Mouse (Mus musculus) hindbrain, embryonic 12.5 days (tissue): ENCODE data around the gene Tardbp. TPM values are rescaled to one million over a fixed set of nuclear protein-coding genes. Genes with fewer than 3 reads are reported as not detected.

ENCODE experiments used
- ATAC-seq: fragments of 200-750 bp; cut with Nextera tagmentation; 2 replicates; pipeline ENCODE4 v1.8.0; 2017; ENCODE audit warnings: moderate TSS enrichment; ENCODE audit not compliant: low FRiP score
- H3K27ac ChIP-seq: fragments of 300-500 bp; sonication (generic); 2 replicates; pipeline ENCODE4 v1.5.1; 2016; ENCODE audit warnings: mild to moderate bottlenecking
- H3K27me3 ChIP-seq: fragments of 300-500 bp; sonication (generic); 2 replicates; pipeline ENCODE4 v1.6.1; 2016; ENCODE audit warnings: mild to moderate bottlenecking
- H3K36me3 ChIP-seq: fragments of 300-500 bp; sonication (generic); 2 replicates; pipeline ENCODE4 v1.6.1; 2016; ENCODE audit warnings: mild to moderate bottlenecking
- H3K4me1 ChIP-seq: fragments of 300-500 bp; sonication (generic); 2 replicates; pipeline ENCODE4 v1.6.1; 2016
- H3K4me2 ChIP-seq: fragments of 300-500 bp; sonication (generic); replicated peaks from 2 replicates; pipeline ENCODE4 v1.6.1; 2016; ENCODE audit warnings: mild to moderate bottlenecking
- H3K4me3 ChIP-seq: fragments of 300-500 bp; sonication (generic); 2 replicates; pipeline ENCODE4 v1.5.1; 2016; ENCODE audit warnings: mild to moderate bottlenecking
- H3K9ac ChIP-seq: fragments of 300-500 bp; sonication (generic); 2 replicates; pipeline ENCODE4 v1.6.1; 2016; ENCODE audit warnings: mild to moderate bottlenecking, moderate library complexity
- H3K9me3 ChIP-seq: fragments of 300-500 bp; sonication (generic); replicated peaks from 2 replicates; pipeline ENCODE4 v1.6.1; 2016; ENCODE audit warnings: mild to moderate bottlenecking
- WGBS: fragments of 180-500 bp; shearing (Covaris S2); methylation state at CpG from one replicate; pipeline ENCODE4 v1.1.7; 2016; 5-methylcytosine and 5-hydroxymethylcytosine counted together
- polyA plus RNA-seq: library from polyadenylated mRNA; unstranded; fragments of >200 nt; fragmentation: Nextera tagmentation; extraction: Ambion mirVana; gene quantifications from 2 replicates; pipeline ENCODE4 v1.2.1, GENCODE M21; 2016

Tardbp gene
- polyA plus RNA-seq, 1 experiment from 2014 or later = 333 TPM

GRCm38 (mm10) chr4:148570138-148570537, 56.7 kb downstream of the Tardbp start:
- H3K27ac ChIP-seq = no peak overlapping the region
- ATAC-seq = no peak
- H3K4me2 ChIP-seq = no peak overlapping the region
- H3K36me3 ChIP-seq = peaks cover 95% of the 10 kb centered on the region
- no peaks in the 10 kb centered on the region for H3K9me3 ChIP-seq
- no peak overlapping the region for H3K9ac ChIP-seq
- H3K4me3 ChIP-seq = no peak overlapping the region
- no peaks in the 10 kb centered on the region for H3K4me1 ChIP-seq
- H3K27me3 ChIP-seq = no peaks in the 10 kb centered on the region
- 93% methylated on average over 10 of the region's 10 CpGs for WGBS

GRCm38 (mm10) chr4:148563595-148563994, 63.2 kb downstream of the Tardbp start:
- Histone ChIP-seq H3K36me3 (peaks cover 87% of the 10 kb centered on the region), H3K9ac (no peak overlapping the region), H3K27ac (no peak overlapping the region), H3K4me3 (no peak overlapping the region), H3K27me3 (no peaks in the 10 kb centered on the region), H3K4me2 (no peak overlapping the region), H3K4me1 (peaks cover 6% of the 10 kb centered on the region), H3K9me3 (no peaks in the 10 kb centered on the region)
- WGBS = 96% methylated on average over 12 of the region's 12 CpGs
- ATAC-seq = no peak

DNA sequence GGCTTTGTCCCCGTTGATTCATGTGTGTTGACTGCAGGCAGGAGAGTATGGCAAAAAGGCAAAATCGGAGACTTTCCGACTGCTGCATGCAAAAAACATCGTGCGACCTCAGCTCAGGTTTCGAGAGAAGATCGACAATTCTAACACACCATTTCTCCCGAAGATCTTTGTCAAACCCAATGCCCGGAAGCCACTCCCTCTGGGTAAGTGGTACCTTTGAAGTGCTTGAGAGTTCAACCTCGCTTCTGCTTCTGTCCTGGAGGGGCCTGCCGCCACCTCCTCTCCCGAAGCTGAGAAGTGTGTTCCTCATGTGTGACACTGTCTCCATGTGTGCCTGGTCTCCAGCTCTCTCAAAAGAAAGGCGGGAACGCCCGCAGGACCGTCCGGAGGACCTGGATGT, 64.1 kb downstream of the Tardbp start:
- no peak overlapping the region for H3K4me2 ChIP-seq
- H3K9ac ChIP-seq = no peak overlapping the region
- no peak overlapping the region for H3K27ac ChIP-seq
- no peak for ATAC-seq
- no peaks in the 10 kb centered on the region for H3K27me3 ChIP-seq
- H3K36me3 ChIP-seq = peaks cover 79% of the 10 kb centered on the region
- H3K9me3 ChIP-seq = no peaks in the 10 kb centered on the region
- H3K4me1 ChIP-seq = peaks cover 10% of the 10 kb centered on the region
- 94% methylated on average over 17 of the region's 17 CpGs for WGBS
- H3K4me3 ChIP-seq = no peak overlapping the region

Other genes starting within 250 kb of the Tardbp start
- 20.4 and 22.2 TPM in 2 replicates for gene Ubiad1, start 182.2 kb downstream of the Tardbp start, polyA plus RNA-seq
- 30.2 and 31.9 TPM in 2 replicates for gene Mtor, start 178.4 kb downstream of the Tardbp start, polyA plus RNA-seq
- gene Angptl7, start 126.6 kb downstream of the Tardbp start, polyA plus RNA-seq = 0.35 and 0.38 TPM in 2 replicates
- gene Exosc10, start 68.6 kb downstream of the Tardbp start, polyA plus RNA-seq = 92.3 and 97.6 TPM in 2 replicates
- 143 and 148 TPM in 2 replicates for gene Srm, start 35.5 kb downstream of the Tardbp start, polyA plus RNA-seq
- 0.44 and 0.45 TPM in 2 replicates for gene Masp2, start 24.5 kb downstream of the Tardbp start, polyA plus RNA-seq
- not detected in 2 replicates for gene Gm572, start 16.3 kb upstream of the Tardbp start, polyA plus RNA-seq
- gene Casz1, start 177.4 kb upstream of the Tardbp start, polyA plus RNA-seq = 7.1 and 8.9 TPM in 2 replicates